Mouse (Mus musculus) CH12.LX (cell line): ENCODE measurements around the gene Rab4a. TPM values are rescaled to one million over a fixed set of nuclear protein-coding genes. Genes with fewer than 3 reads are reported as not detected.
A peak's percentile ranks its signal among the peaks of the same experiment; 100 is the strongest.

ENCODE experiments used
- DNase-seq: peaks from one replicate; pipeline ENCODE4 v3.0.0-alpha.2; 2013; ENCODE audit errors: extremely low read depth
- H3K27ac ChIP-seq: 2 replicates; pipeline ENCODE4 v1.5.1; 2012; ENCODE audit warnings: low read depth, mild to moderate bottlenecking, control low read depth, moderate library complexity; ENCODE audit not compliant: insufficient read depth
- H3K27me3 ChIP-seq: replicated peaks from 2 replicates; pipeline ENCODE3; 2012; ENCODE audit warnings: inconsistent platforms
- H3K36me3 ChIP-seq, 2 experiments: replicated peaks in 1 of 2; 2 replicates each; pipeline versions ENCODE3 to v1.6.1; 2012; ENCODE audit warnings: inconsistent platforms in 1 of 2, low read length in 1 of 2, mild to moderate bottlenecking in 1 of 2, mixed read lengths in 1 of 2, moderate library complexity in 1 of 2; ENCODE audit not compliant: control insufficient read depth in 1 of 2, insufficient read depth in 1 of 2
- H3K4me1 ChIP-seq, 2 experiments: 2 replicates each; pipeline ENCODE4 v1.6.1; 2012; ENCODE audit warnings: inconsistent platforms in 1 of 2, moderate library complexity in 1 of 2; ENCODE audit not compliant: insufficient read depth in 2 of 2, control insufficient read depth in 1 of 2
- H3K4me2 ChIP-seq: 2 replicates; pipeline ENCODE4 v1.6.1; 2012; ENCODE audit warnings: low read depth, mild to moderate bottlenecking, control low read depth; ENCODE audit not compliant: poor library complexity, insufficient read depth, severe bottlenecking
- H3K4me3 ChIP-seq, 3 experiments: fragments of 150-350 bp in 1 of 3; sonication (generic) in 1 of 3; replicated peaks in 1 of 3; 2 replicates each; pipeline versions ENCODE3 to v1.5.1; 2011 to 2012; ENCODE audit warnings: low read depth in 2 of 3, low read length in 2 of 3, mild to moderate bottlenecking in 2 of 3, moderate library complexity in 2 of 3, control low read depth in 1 of 3, improper control_type of control experiment in 1 of 3, inconsistent platforms in 1 of 3, mixed read lengths in 1 of 3; ENCODE audit not compliant: poor library complexity in 1 of 3
- H3K79me2 ChIP-seq: replicated peaks from 2 replicates; pipeline ENCODE4 v1.6.1; 2012; ENCODE audit warnings: mild to moderate bottlenecking, moderate library complexity; ENCODE audit not compliant: control insufficient read depth, poor library complexity, insufficient read depth, severe bottlenecking; ENCODE audit errors: extremely low read depth
- H3K9ac ChIP-seq: 2 replicates; pipeline ENCODE4 v1.6.1; 2012; ENCODE audit warnings: low read depth, mild to moderate bottlenecking, control low read depth, moderate library complexity; ENCODE audit not compliant: insufficient read depth
- H3K9me3 ChIP-seq: replicated peaks from 2 replicates; pipeline ENCODE3; 2012; ENCODE audit warnings: low read length, inconsistent platforms, mixed read lengths
- CHD1 ChIP-seq: IDR thresholded peaks from 2 replicates; pipeline ENCODE4 v1.6.1; 2012; ENCODE audit warnings: low read depth, low read length, improper control_type of control experiment, inconsistent platforms
- CHD2 ChIP-seq: IDR thresholded peaks from 2 replicates; pipeline ENCODE4 v1.6.1; 2011; ENCODE audit warnings: low read length, improper control_type of control experiment
- CTCF ChIP-seq, 2 experiments: IDR thresholded peaks in 1 of 2; conservative IDR thresholded peaks in 1 of 2; 2 replicates each; pipeline ENCODE4 v1.5.1; 2011 to 2012; ENCODE audit warnings: low read depth in 2 of 2, low read length in 2 of 2, improper control_type of control experiment in 1 of 2, inconsistent platforms in 1 of 2, mild to moderate bottlenecking in 1 of 2, moderate library complexity in 1 of 2
- E2F4 ChIP-seq: IDR thresholded peaks from 2 replicates; pipeline ENCODE4 v1.6.1; 2011; ENCODE audit warnings: low read depth, low read length, improper control_type of control experiment; ENCODE audit not compliant: insufficient replicate concordance
- EP300 ChIP-seq: IDR thresholded peaks from 2 replicates; pipeline ENCODE4 v1.6.1; 2011; ENCODE audit warnings: low read length, improper control_type of control experiment
- ETS1 ChIP-seq: conservative IDR thresholded peaks from 2 replicates; pipeline ENCODE4 v1.6.1; 2012; ENCODE audit warnings: low read depth, mild to moderate bottlenecking, inconsistent platforms, low read length, improper control_type of control experiment, moderate library complexity
- HCFC1 ChIP-seq: IDR thresholded peaks from 2 replicates; pipeline ENCODE4 v1.6.1; 2012; ENCODE audit warnings: low read depth, mild to moderate bottlenecking, inconsistent platforms, low read length, improper control_type of control experiment
- IRF4 ChIP-seq: IDR thresholded peaks from 2 replicates; pipeline ENCODE4 v1.6.1; 2014; ENCODE audit warnings: low read depth, mild to moderate bottlenecking, inconsistent platforms, low read length, improper control_type of control experiment
- JUN ChIP-seq: IDR thresholded peaks from 2 replicates; pipeline ENCODE4 v1.6.1; 2011; ENCODE audit warnings: low read depth, mild to moderate bottlenecking, low read length, improper control_type of control experiment, moderate library complexity; ENCODE audit not compliant: insufficient read depth
- KAT2A ChIP-seq: IDR thresholded peaks from 2 replicates; pipeline ENCODE4 v1.6.1; 2012; ENCODE audit warnings: low read length, improper control_type of control experiment, inconsistent platforms; ENCODE audit not compliant: insufficient replicate concordance
- MAX ChIP-seq: IDR thresholded peaks from 2 replicates; pipeline ENCODE4 v1.6.1; 2011; ENCODE audit warnings: low read length, improper control_type of control experiment
- MEF2A ChIP-seq: IDR thresholded peaks from 2 replicates; pipeline ENCODE4 v1.6.1; 2014; ENCODE audit warnings: low read depth, mild to moderate bottlenecking, inconsistent platforms, low read length, improper control_type of control experiment, borderline replicate concordance
- NELFE ChIP-seq: IDR thresholded peaks from 2 replicates; pipeline ENCODE4 v1.6.1; 2011; ENCODE audit warnings: low read depth, low read length, improper control_type of control experiment
- RAD21 ChIP-seq: IDR thresholded peaks from 2 replicates; pipeline ENCODE4 v1.6.1; 2011; ENCODE audit warnings: low read depth, mild to moderate bottlenecking, low read length, improper control_type of control experiment, moderate library complexity
- RCOR1 ChIP-seq: conservative IDR thresholded peaks from 2 replicates; pipeline ENCODE4 v1.6.1; 2012; ENCODE audit warnings: low read depth, mild to moderate bottlenecking, inconsistent platforms, low read length, improper control_type of control experiment
- USF2 ChIP-seq: conservative IDR thresholded peaks from 2 replicates; pipeline ENCODE4 v1.6.1; 2011; ENCODE audit warnings: low read depth, low read length, improper control_type of control experiment
- dilution Hi-C: fragments of 300-500 bp; cut with MboI; formaldehyde crosslinking; loops from 2 replicates; pipeline ENCODE4 v1.14.3; 2020; ENCODE audit warnings: low sequenced_read_pairs; ENCODE audit not compliant: extremely low pct_unique_long_range_greater_than_20kb, extremely low pct_ligation_motif_present
- in situ Hi-C: fragments of 300-500 bp; cut with MboI; formaldehyde crosslinking; loops from 3 replicates; pipeline ENCODE4 v1.14.3; 2019; ENCODE audit warnings: low sequenced_read_pairs, low pct_ligation_motif_present, low pct_unique_long_range_greater_than_20kb, mixed read lengths
- polyA plus RNA-seq: library from polyadenylated mRNA; unstranded; fragments of >175 nt; gene quantifications from 2 replicates; pipeline ENCODE4 v1.2.1, GENCODE M21; 2012; ENCODE audit warnings: low read depth; ENCODE audit not compliant: insufficient read length
- total RNA-seq, 2 experiments: library from RNA; depleted of rRNA; stranded (reverse); fragments of 300-350 nt in 1 of 2; fragments of >200 nt in 1 of 2; gene quantifications; 2 replicates each; pipeline ENCODE4 v1.2.3; 2012 to 2014

The Rab4a gene
- total and polyA plus RNA-seq, 3 experiments: not detected

DNA sequence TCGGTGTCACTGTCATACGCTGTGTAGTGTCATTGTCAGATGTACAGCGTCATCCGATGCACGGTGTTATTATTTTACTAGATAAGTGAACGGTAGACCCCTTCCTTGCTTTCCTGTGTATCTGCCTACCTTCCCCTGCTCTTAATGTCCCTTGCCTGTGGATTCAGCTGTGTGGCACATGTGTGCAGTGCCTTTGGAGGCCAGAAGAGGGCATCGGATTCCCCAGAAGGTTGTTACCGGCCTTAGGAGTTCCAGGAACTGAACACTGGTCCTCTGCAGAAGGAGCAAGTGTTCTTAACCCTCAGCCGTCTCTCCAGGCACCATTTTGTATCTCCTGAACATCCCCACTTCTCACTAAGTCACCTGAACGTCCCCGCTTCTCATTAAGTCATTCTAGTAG is 12.0 kb downstream of the Rab4a start:
- Histone ChIP-seq H3K9ac (no peak overlapping the region), H3K79me2 (no peaks in the 10 kb centered on the region), H3K4me1 (no peaks in the 10 kb centered on the region), H3K27ac (no peak overlapping the region), H3K4me3 (no peak overlapping the region), H3K36me3 (no peaks in the 10 kb centered on the region), H3K9me3 (peaks cover 6% of the 10 kb centered on the region), H3K27me3 (peaks cover 24% of the 10 kb centered on the region), H3K4me2 (no peak overlapping the region)
- dilution Hi-C loops: no loop called here
- DNase-seq: no peak
- no peak for TF ChIP-seq E2F4
- TF ChIP-seq CTCF (conservative IDR thresholded peaks at IDR 0.05 in 1 of 2, IDR thresholded peaks at IDR 0.05 in 1 of 2; ENCODE audit: low read depth in 2 of 2, low read length in 2 of 2): peak in 1 of 2 experiments; percentile 32; a peak in 1 of 4 replicates
- in situ Hi-C loops: no loop called here

DNA sequence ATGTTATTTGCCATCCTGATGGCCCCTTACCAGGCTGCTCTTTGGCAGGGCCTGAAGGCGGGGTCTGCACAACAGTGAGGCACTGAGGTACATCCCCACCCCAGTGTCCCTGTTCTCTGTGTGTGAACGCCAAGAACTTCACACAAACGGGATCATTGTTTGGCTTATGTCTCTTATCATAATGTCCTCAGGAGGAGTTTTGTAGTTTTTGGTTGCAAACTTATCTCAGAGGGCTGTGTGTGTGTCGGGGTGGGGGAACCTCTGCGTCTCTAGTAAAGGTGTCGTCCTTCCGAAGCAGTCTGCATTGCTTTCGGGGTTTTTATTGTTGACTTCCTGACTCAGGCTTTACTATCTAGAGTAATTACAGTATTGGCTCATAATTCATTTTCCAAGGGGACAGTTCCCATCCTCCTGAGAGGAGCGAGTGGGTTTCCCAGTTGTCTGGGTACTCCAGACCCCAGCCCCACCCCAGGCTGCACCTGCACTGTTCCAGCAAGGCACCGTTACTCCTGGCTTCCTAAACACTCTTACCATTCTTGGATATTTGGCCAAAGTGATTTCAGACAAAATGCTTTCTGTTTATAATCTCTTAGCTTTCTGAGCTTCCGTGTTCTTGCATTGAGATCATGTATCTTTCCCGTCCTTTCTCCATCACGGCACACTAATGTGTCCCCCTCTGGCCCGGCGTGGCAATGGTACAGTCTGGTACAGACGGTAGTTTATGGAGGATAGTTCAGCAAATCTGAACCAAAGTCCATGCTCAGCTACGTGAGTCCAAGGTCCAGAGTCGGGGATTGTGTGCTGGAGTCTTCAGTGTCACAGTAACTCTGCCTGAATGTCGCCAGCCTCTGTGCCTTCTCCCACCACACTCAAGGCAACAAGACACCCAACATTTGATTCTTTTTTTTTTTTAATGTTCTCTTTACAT is 14.2 kb downstream of the Rab4a start:
- Histone ChIP-seq H3K27me3 (peaks cover 22% of the 10 kb centered on the region), H3K27ac (no peak overlapping the region), H3K4me3 (no peak overlapping the region), H3K4me1 (no peaks in the 10 kb centered on the region), H3K4me2 (no peak overlapping the region), H3K9ac (no peak overlapping the region), H3K9me3 (peaks cover 12% of the 10 kb centered on the region), H3K79me2 (no peaks in the 10 kb centered on the region), H3K36me3 (no peaks in the 10 kb centered on the region)
- dilution Hi-C loops: no loop called here
- no peak for TF ChIP-seq RAD21
- no peak for TF ChIP-seq CHD1
- TF ChIP-seq IRF4: no peak
- no peak for TF ChIP-seq USF2
- no peak for TF ChIP-seq NELFE
- no peak for TF ChIP-seq HCFC1
- no peak for TF ChIP-seq ETS1
- no peak for TF ChIP-seq JUN
- TF ChIP-seq EP300: no peak
- TF ChIP-seq CHD2: no peak
- no peak for TF ChIP-seq MAX
- no peak for TF ChIP-seq MEF2A
- TF ChIP-seq RCOR1: no peak
- no peak for TF ChIP-seq KAT2A
- in situ Hi-C loops: no loop called here
- no peak for DNase-seq
